Mouse (Mus musculus) embryonic facial prominence, embryonic 11.5 days (tissue): ENCODE results near the gene Ptpn1. TPM values are rescaled to one million over a fixed set of nuclear protein-coding genes. Genes with fewer than 3 reads are reported as not detected.

ENCODE experiments used
- ATAC-seq: fragments of 200-750 bp; cut with Nextera tagmentation; replicated peaks from 2 replicates; pipeline ENCODE4 v1.8.0; 2017; ENCODE audit warnings: low read depth; ENCODE audit not compliant: insufficient number of reproducible peaks, low FRiP score, low TSS enrichment
- DNase-seq: peaks from one replicate; pipeline ENCODE4 v3.0.0-alpha.2; 2015; ENCODE audit warnings: low spot score
- H3K27ac ChIP-seq: fragments of 300-500 bp; sonication (generic); replicated peaks from 2 replicates; pipeline ENCODE4 v1.5.1; 2014; ENCODE audit warnings: mild to moderate bottlenecking, low read depth, low read length, control low read depth
- H3K27me3 ChIP-seq: fragments of 300-500 bp; sonication (generic); 2 replicates; pipeline ENCODE4 v1.6.1; 2014; ENCODE audit warnings: mild to moderate bottlenecking, low read length, moderate library complexity, mixed read lengths; ENCODE audit not compliant: control insufficient read depth, insufficient read depth
- H3K36me3 ChIP-seq: fragments of 300-500 bp; sonication (generic); replicated peaks from 2 replicates; pipeline ENCODE4 v1.6.1; 2014; ENCODE audit warnings: low read depth, mild to moderate bottlenecking, low read length, moderate library complexity, mixed read lengths; ENCODE audit not compliant: control insufficient read depth, insufficient read depth
- H3K4me1 ChIP-seq: fragments of 300-500 bp; sonication (generic); 2 replicates; pipeline ENCODE4 v1.6.1; 2014; ENCODE audit warnings: low read length, mixed read lengths; ENCODE audit not compliant: control insufficient read depth, insufficient read depth
- H3K4me2 ChIP-seq: fragments of 300-500 bp; sonication (generic); 2 replicates; pipeline ENCODE4 v1.6.1; 2014; ENCODE audit warnings: low read depth, mild to moderate bottlenecking, control low read depth, low read length, moderate library complexity
- H3K4me3 ChIP-seq: fragments of 300-500 bp; sonication (generic); 2 replicates; pipeline ENCODE4 v1.5.1; 2014; ENCODE audit warnings: low read depth, low read length, control low read depth
- H3K9ac ChIP-seq: fragments of 300-500 bp; sonication (generic); replicated peaks from 2 replicates; pipeline ENCODE4 v1.6.1; 2014; ENCODE audit warnings: mild to moderate bottlenecking, control low read depth, low read length
- H3K9me3 ChIP-seq: fragments of 300-500 bp; sonication (generic); replicated peaks from 2 replicates; pipeline ENCODE4 v1.6.1; 2016; ENCODE audit warnings: mild to moderate bottlenecking, low read length, inconsistent platforms, mixed read lengths; ENCODE audit not compliant: control insufficient read depth
- WGBS: fragments of 180-500 bp; shearing (Covaris S2); extraction: QIAGEN DNeasy Blood & Tissue Kit; methylation state at CpG from one replicate; pipeline ENCODE4 v1.1.7; 2014; 5-methylcytosine and 5-hydroxymethylcytosine counted together
- polyA plus RNA-seq: library from polyadenylated mRNA; unstranded; fragments of >200 nt; fragmentation: Nextera tagmentation; extraction: Ambion mirVana; gene quantifications from 2 replicates; pipeline ENCODE4 v1.2.1, GENCODE M21; 2014

Ptpn1 gene
- polyA plus RNA-seq, 1 experiment from 2014 or later, result 56.6 TPM

- H3K27me3 ChIP-seq, result no peaks in the 10 kb centered on the region
- H3K36me3 ChIP-seq, result no peaks in the 10 kb centered on the region
- no peak for ATAC-seq
- H3K4me1 ChIP-seq, result peaks cover 8% of the 10 kb centered on the region
- H3K4me2 ChIP-seq, result no peak overlapping the region
- H3K4me3 ChIP-seq, result no peak overlapping the region
- no peak overlapping the region for H3K27ac ChIP-seq
- no peaks in the 10 kb centered on the region for H3K9me3 ChIP-seq
- no peak overlapping the region for H3K9ac ChIP-seq
- 52% methylated on average over 8 of the region's 8 CpGs for WGBS
- no peak for DNase-seq
Observed at GRCm38 (mm10) chr2:167942199-167942925, 10.5 kb downstream of the Ptpn1 start.

- H3K27ac ChIP-seq, result no peak overlapping the region
- H3K4me2 ChIP-seq, result no peak overlapping the region
- DNase-seq, result no peak
- no peak overlapping the region for H3K9ac ChIP-seq
- ATAC-seq, result no peak
- H3K27me3 ChIP-seq, result no peaks in the 10 kb centered on the region
- H3K36me3 ChIP-seq, result no peaks in the 10 kb centered on the region
- WGBS, result 82% methylated on average over 12 of the region's 12 CpGs
- H3K4me3 ChIP-seq, result no peak overlapping the region
- H3K4me1 ChIP-seq, result peaks cover 8% of the 10 kb centered on the region
- no peaks in the 10 kb centered on the region for H3K9me3 ChIP-seq
Observed at GRCm38 (mm10) chr2:167942926-167943633, 11.2 kb downstream of the Ptpn1 start.

GRCm38 (mm10) chr2:167944193-167944592, 12.3 kb downstream of the Ptpn1 start:
- H3K4me1 ChIP-seq, result peaks cover 8% of the 10 kb centered on the region

GRCm38 (mm10) chr2:167945451-167945850, 13.6 kb downstream of the Ptpn1 start:
- Histone ChIP-seq H3K36me3 (no peaks in the 10 kb centered on the region), H3K9me3 (no peaks in the 10 kb centered on the region), H3K4me1 (peaks cover 5% of the 10 kb centered on the region; the same call in 1 of the 2 replicates), H3K27ac (no peak overlapping the region), H3K4me2 (no peak overlapping the region), H3K9ac (no peak overlapping the region), H3K27me3 (no peaks in the 10 kb centered on the region), H3K4me3 (no peak overlapping the region)
- 72% methylated on average over 5 of the region's 5 CpGs for WGBS
- ATAC-seq (no peak), DNase-seq (no peak)

More at GRCm38 (mm10) chr2:167944193-167944592, 12.3 kb downstream of the Ptpn1 start:
- H3K4me2 ChIP-seq, result no peak overlapping the region
- ATAC-seq, result no peak
- H3K9me3 ChIP-seq, result no peaks in the 10 kb centered on the region
- H3K9ac ChIP-seq, result no peak overlapping the region
- no peaks in the 10 kb centered on the region for H3K27me3 ChIP-seq
- H3K36me3 ChIP-seq, result no peaks in the 10 kb centered on the region
- DNase-seq, result no peak
- no peak overlapping the region for H3K4me3 ChIP-seq
- WGBS, result 83% methylated on average over 3 of the region's 3 CpGs
- no peak overlapping the region for H3K27ac ChIP-seq

GRCm38 (mm10) chr2:167947251-167947650, 15.4 kb downstream of the Ptpn1 start:
- no peak for ATAC-seq
- Histone ChIP-seq H3K27ac (no peak overlapping the region), H3K36me3 (no peaks in the 10 kb centered on the region), H3K4me3 (no peak overlapping the region), H3K9ac (no peak overlapping the region), H3K9me3 (no peaks in the 10 kb centered on the region), H3K4me2 (no peak overlapping the region), H3K27me3 (no peaks in the 10 kb centered on the region), H3K4me1 (peaks cover 1% of the 10 kb centered on the region; the same call in 1 of the 2 replicates)
- WGBS, result 79% methylated on average over 3 of the region's 3 CpGs
- DNase-seq, result no peak

- no peak for DNase-seq
- H3K9me3 ChIP-seq, result no peaks in the 10 kb centered on the region
- WGBS, result 81% methylated on average over 6 of the region's 6 CpGs
- no peak overlapping the region for H3K4me2 ChIP-seq
- no peak for ATAC-seq
- no peak overlapping the region for H3K4me3 ChIP-seq
- H3K36me3 ChIP-seq, result no peaks in the 10 kb centered on the region
- H3K9ac ChIP-seq, result no peak overlapping the region
- no peaks in the 10 kb centered on the region for H3K27me3 ChIP-seq
- no peaks in the 10 kb centered on the region for H3K4me1 ChIP-seq
- H3K27ac ChIP-seq, result no peak overlapping the region
Observed at GRCm38 (mm10) chr2:167948047-167948446, 16.2 kb downstream of the Ptpn1 start.

- ATAC-seq, result no peak
- no peak for DNase-seq
- Histone ChIP-seq H3K4me2 (no peak overlapping the region), H3K27ac (no peak overlapping the region), H3K9me3 (no peaks in the 10 kb centered on the region), H3K9ac (no peak overlapping the region), H3K4me1 (no peaks in the 10 kb centered on the region), H3K4me3 (no peak overlapping the region), H3K36me3 (no peaks in the 10 kb centered on the region), H3K27me3 (no peaks in the 10 kb centered on the region)
- 86% methylated on average over 13 of the region's 13 CpGs for WGBS
Observed at GRCm38 (mm10) chr2:167948557-167948956, 16.7 kb downstream of the Ptpn1 start.

- 72% methylated on average over 6 of the region's 6 CpGs for WGBS
- no peaks in the 10 kb centered on the region for H3K4me1 ChIP-seq
- no peak overlapping the region; the same call in 1 of the 2 replicates for H3K9ac ChIP-seq
- DNase-seq (no peak), ATAC-seq (no peak)
- no peak overlapping the region for H3K4me3 ChIP-seq
- no peak overlapping the region for H3K27ac ChIP-seq
- H3K27me3 ChIP-seq, result no peaks in the 10 kb centered on the region
- no peaks in the 10 kb centered on the region for H3K36me3 ChIP-seq
- H3K4me2 ChIP-seq, result no peak overlapping the region
- H3K9me3 ChIP-seq, result no peaks in the 10 kb centered on the region
Observed at GRCm38 (mm10) chr2:167949250-167949649, 17.4 kb downstream of the Ptpn1 start.
